Mouse (Mus musculus) lung, embryonic 14.5 days (tissue): ENCODE results near the gene Psmc4. TPM values are rescaled to one million over a fixed set of nuclear protein-coding genes. Genes with fewer than 3 reads are reported as not detected.
A peak's percentile ranks its signal among the peaks of the same experiment; 100 is the strongest.

ENCODE experiments used
- ATAC-seq: fragments of 200-750 bp; cut with Nextera tagmentation; 2 replicates; pipeline ENCODE4 v1.8.0; 2017; ENCODE audit warnings: mild to moderate bottlenecking, moderate TSS enrichment, moderate library complexity; ENCODE audit not compliant: insufficient read depth
- DNase-seq: peaks from one replicate; pipeline ENCODE4 v3.0.0-alpha.2; 2015
- H3K27ac ChIP-seq: fragments of 300-500 bp; sonication (generic); 2 replicates; pipeline ENCODE4 v1.5.1; 2014; ENCODE audit warnings: low read depth, mild to moderate bottlenecking, moderate library complexity
- H3K27me3 ChIP-seq: fragments of 300-500 bp; sonication (generic); 2 replicates; pipeline ENCODE4 v1.6.1; 2014; ENCODE audit warnings: low read length, control low read depth; ENCODE audit not compliant: insufficient read depth
- H3K36me3 ChIP-seq: fragments of 300-500 bp; sonication (generic); 2 replicates; pipeline ENCODE4 v1.6.1; 2014; ENCODE audit warnings: control low read depth; ENCODE audit not compliant: insufficient read depth
- H3K4me1 ChIP-seq: fragments of 300-500 bp; sonication (generic); 2 replicates; pipeline ENCODE4 v1.6.1; 2014; ENCODE audit warnings: antibody characterized with exemption, control low read depth; ENCODE audit not compliant: insufficient read depth
- H3K4me2 ChIP-seq: fragments of 300-500 bp; sonication (generic); 2 replicates; pipeline ENCODE4 v1.6.1; 2014; ENCODE audit warnings: mild to moderate bottlenecking
- H3K4me3 ChIP-seq: fragments of 300-500 bp; sonication (generic); 2 replicates; pipeline ENCODE4 v1.5.1; 2014; ENCODE audit warnings: low read depth, low read length
- H3K9ac ChIP-seq: fragments of 300-500 bp; sonication (generic); 2 replicates; pipeline ENCODE4 v1.6.1; 2014
- H3K9me3 ChIP-seq: fragments of 300-500 bp; sonication (generic); 2 replicates; pipeline ENCODE4 v1.6.1; 2016; ENCODE audit warnings: low read depth, low read length, control low read depth
- CTCF ChIP-seq: IDR thresholded peaks from 2 replicates; pipeline ENCODE4 v1.5.1; 2016; ENCODE audit warnings: antibody characterized with exemption, low read depth
- WGBS: fragments of 180-500 bp; shearing (Covaris S2); extraction: QIAGEN DNeasy Blood & Tissue Kit; methylation state at CpG from one replicate; pipeline ENCODE4 v1.1.7; 2014; 5-methylcytosine and 5-hydroxymethylcytosine counted together
- polyA plus RNA-seq: library from polyadenylated mRNA; unstranded; fragments of >200 nt; fragmentation: Nextera tagmentation; extraction: Ambion mirVana; gene quantifications from 2 replicates; pipeline ENCODE4 v1.2.1, GENCODE M21; 2014

Gene Psmc4
- polyA plus RNA-seq, 1 experiment from 2014 or later = 300 TPM

DNA sequence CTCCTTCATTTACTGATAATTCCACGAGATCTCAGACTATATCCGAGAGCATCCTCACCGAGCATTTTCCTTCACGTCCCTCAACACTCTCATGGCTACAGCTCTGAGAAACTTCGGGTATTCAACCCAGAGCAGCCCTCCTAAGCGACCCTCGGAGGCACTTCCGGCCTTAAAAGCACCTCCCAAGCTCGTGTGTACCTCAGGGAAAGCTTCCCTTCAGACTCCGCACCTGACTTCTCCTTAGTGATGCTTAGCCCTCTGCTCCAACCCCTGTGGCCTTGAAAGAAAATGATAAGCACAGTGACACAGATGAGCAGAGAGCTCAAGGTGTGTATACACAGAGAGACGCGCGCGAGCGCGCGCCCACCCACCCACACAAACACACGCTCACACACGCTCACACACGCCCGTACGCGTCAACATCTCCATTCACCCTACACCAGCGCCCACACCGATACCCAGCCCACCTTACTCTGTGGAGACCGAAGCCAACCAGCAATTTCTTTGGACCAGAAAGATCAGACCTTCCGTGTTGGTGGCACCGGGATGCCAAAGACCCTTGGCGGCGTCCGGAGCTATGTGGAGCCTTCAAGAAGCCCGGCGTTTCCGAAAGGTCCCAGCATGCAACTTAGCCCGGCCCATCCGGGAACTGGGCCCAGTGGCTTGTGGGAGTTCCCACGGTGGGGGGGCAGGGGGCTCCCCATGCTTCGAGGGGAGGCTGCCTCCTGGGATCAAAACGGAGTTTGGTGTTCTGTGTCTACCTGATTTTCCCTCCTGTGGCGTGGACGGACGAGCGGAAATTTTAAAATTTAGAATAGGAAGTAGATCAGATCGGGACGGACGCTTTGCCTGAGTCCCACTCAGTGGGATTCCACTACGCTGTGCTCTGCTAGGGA is 36.1 kb downstream of the Psmc4 start, which contains the start of gene Zfp850:
Gene Zfp850 (minus strand): TSS at position 567 of the 896 bp plus-strand sequence.
- no peak for TF ChIP-seq CTCF

DNA sequence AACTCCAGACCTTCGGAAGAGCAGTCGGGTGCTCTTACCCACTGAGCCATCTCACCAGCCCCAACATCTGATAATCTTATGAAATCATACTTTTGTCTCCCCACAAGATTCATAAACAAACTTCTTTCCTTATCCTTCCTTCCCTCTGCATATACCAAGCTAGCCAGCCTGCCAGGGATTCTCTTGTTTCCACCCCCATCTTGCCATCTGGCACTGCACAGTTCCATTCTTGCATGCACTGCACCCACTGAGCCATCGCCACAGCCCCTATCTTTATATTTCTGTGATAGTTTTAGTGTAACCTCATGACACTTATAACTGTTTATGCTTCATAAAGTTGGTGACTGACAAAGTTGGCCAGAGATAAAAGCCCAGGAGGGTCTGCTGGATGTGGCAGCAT is 39.6 kb downstream of the Psmc4 start:
- Histone ChIP-seq H3K4me2 (no peak overlapping the region), H3K27me3 (no peaks in the 10 kb centered on the region), H3K27ac (no peak overlapping the region), H3K4me3 (no peak overlapping the region), H3K4me1 (no peaks in the 10 kb centered on the region; the same call in 1 of the 2 replicates), H3K36me3 (peaks cover 21% of the 10 kb centered on the region; the same call in 1 of the 2 replicates), H3K9me3 (no peaks in the 10 kb centered on the region), H3K9ac (no peak overlapping the region)
- ATAC-seq = no peak
- no peak for TF ChIP-seq CTCF
- WGBS = 95% methylated on average over 3 of the region's 3 CpGs
- DNase-seq = no peak

More for the DNA sequence above, 36.1 kb downstream of the Psmc4 start, which contains the start of gene Zfp850:
- H3K9ac ChIP-seq = peak within 1 kb of the TSS; percentile 85
- WGBS = under 1% methylated on average over 47 of the region's 47 CpGs
- peak within 1 kb of the TSS; percentile 60 for H3K27ac ChIP-seq
- H3K4me2 ChIP-seq = peak within 1 kb of the TSS; percentile 88
- DNase-seq (peak; percentile 89), ATAC-seq (peak; percentile 97)
- no peaks in the 10 kb centered on the region; the same call in 1 of the 2 replicates for H3K4me1 ChIP-seq
- H3K36me3 ChIP-seq = peaks cover 5% of the 10 kb centered on the region; the same call in 1 of the 2 replicates
- peaks cover 5% of the 10 kb centered on the region; the same call in 1 of the 2 replicates for H3K9me3 ChIP-seq
- peak within 1 kb of the TSS; percentile 73 for H3K4me3 ChIP-seq
- H3K27me3 ChIP-seq = no peaks in the 10 kb centered on the region

Other genes with a start within 250 kb of the Psmc4 start
- 1.9 and 2.1 TPM in 2 replicates for gene Zfp626, start 242.9 kb downstream of the Psmc4 start, polyA plus RNA-seq
- 9.9 and 10.2 TPM in 2 replicates for gene Zfp59, start 211.5 kb downstream of the Psmc4 start, polyA plus RNA-seq
- 3.8 and 3.9 TPM in 2 replicates for gene Zfp607a, start 192.6 kb downstream of the Psmc4 start, polyA plus RNA-seq
- 10.1 TPM in 2 replicates for gene Zfp974, start 120.6 kb downstream of the Psmc4 start, polyA plus RNA-seq
- gene Zfp780b, start 70.9 kb downstream of the Psmc4 start, polyA plus RNA-seq = 16.2 and 17.5 TPM in 2 replicates
- 6.0 and 6.6 TPM in 2 replicates for gene Zfp850, start 36.0 kb downstream of the Psmc4 start, polyA plus RNA-seq
- 0.84 and 1.8 TPM in 2 replicates for gene Fcgbp, start 21.1 kb upstream of the Psmc4 start, polyA plus RNA-seq
- not detected in 2 replicates for gene 9530053A07Rik, start 79.4 kb upstream of the Psmc4 start, polyA plus RNA-seq
- gene Fbl, start 119.6 kb upstream of the Psmc4 start, polyA plus RNA-seq = 47.3 and 50.9 TPM in 2 replicates
- 13.2 and 14.4 TPM in 2 replicates for gene Dyrk1b, start 129.4 kb upstream of the Psmc4 start, polyA plus RNA-seq
- 9.8 and 12.9 TPM in 2 replicates for gene Eid2, start 217.8 kb upstream of the Psmc4 start, polyA plus RNA-seq
- 9.0 and 10.9 TPM in 2 replicates for gene Eid2b, start 227.6 kb upstream of the Psmc4 start, polyA plus RNA-seq
- 0.15 TPM in 1 of 2 replicates, not detected in the other for gene Selenov, start 241.1 kb upstream of the Psmc4 start, polyA plus RNA-seq